Mouse (Mus musculus) CH12.LX (cell line): ENCODE results near the gene Scd2.
"Not testable (repeated sequence)": the region's sequence is repeated elsewhere in the genome, so short reads cannot be mapped to it uniquely, and the experiment has no call there.

ENCODE experiments used
- CTCF ChIP-seq, 2 experiments: IDR thresholded peaks in 1 of 2; conservative IDR thresholded peaks in 1 of 2; 2 replicates each; pipeline ENCODE4 v1.5.1; 2011 to 2012; ENCODE audit warnings: low read depth in 2 of 2, low read length in 2 of 2, improper control_type of control experiment in 1 of 2, inconsistent platforms in 1 of 2, mild to moderate bottlenecking in 1 of 2, moderate library complexity in 1 of 2
- E2F4 ChIP-seq: IDR thresholded peaks from 2 replicates; pipeline ENCODE4 v1.6.1; 2011; ENCODE audit warnings: low read depth, low read length, improper control_type of control experiment; ENCODE audit not compliant: insufficient replicate concordance
- ETS1 ChIP-seq: conservative IDR thresholded peaks from 2 replicates; pipeline ENCODE4 v1.6.1; 2012; ENCODE audit warnings: low read depth, mild to moderate bottlenecking, inconsistent platforms, low read length, improper control_type of control experiment, moderate library complexity
- MXI1 ChIP-seq: IDR thresholded peaks from 2 replicates; pipeline ENCODE4 v1.6.1; 2011; ENCODE audit warnings: mild to moderate bottlenecking, low read depth, low read length, improper control_type of control experiment
- POLR2A ChIP-seq: IDR thresholded peaks from 2 replicates; pipeline ENCODE4 v1.6.1; 2011; ENCODE audit warnings: low read depth, mild to moderate bottlenecking, improper control_type of control experiment, low read length
- POLR2AphosphoS2 ChIP-seq: IDR thresholded peaks from 2 replicates; pipeline ENCODE4 v1.6.1; 2011; ENCODE audit warnings: low read depth, low read length, improper control_type of control experiment
- SMC3 ChIP-seq: IDR thresholded peaks from 2 replicates; pipeline ENCODE4 v1.6.1; 2011; ENCODE audit warnings: low read depth, low read length, improper control_type of control experiment
- TCF12 ChIP-seq: IDR thresholded peaks from 2 replicates; pipeline ENCODE4 v1.6.1; 2014; ENCODE audit warnings: low read depth, mild to moderate bottlenecking, inconsistent platforms, low read length, improper control_type of control experiment
- ZNF384 ChIP-seq: IDR thresholded peaks from 2 replicates; pipeline ENCODE4 v1.6.1; 2012; ENCODE audit warnings: low read depth, low read length, improper control_type of control experiment, inconsistent platforms

DNA sequence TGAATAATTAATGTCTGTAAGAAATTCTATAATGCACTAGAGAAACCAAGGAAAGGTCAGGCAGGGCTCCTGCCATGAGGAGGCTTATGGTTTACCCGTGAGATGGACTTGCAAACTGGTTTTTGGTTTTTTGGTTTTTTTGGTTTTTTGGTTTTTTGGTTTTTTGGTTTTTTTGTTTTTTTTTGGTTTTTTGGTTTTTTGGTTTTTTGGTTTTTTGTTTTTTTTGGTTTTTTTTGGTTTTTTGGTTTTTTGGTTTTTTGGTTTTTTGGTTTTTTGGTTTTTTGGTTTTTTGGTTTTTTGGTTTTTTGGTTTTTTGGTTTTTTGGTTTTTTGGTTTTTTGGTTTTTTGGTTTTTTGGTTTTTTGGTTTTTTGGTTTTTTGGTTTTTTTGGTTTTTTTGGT is 37.7 kb downstream of the Scd2 start:
- TF ChIP-seq CTCF (conservative IDR thresholded peaks at IDR 0.05 in 1 of 2, IDR thresholded peaks at IDR 0.05 in 1 of 2; ENCODE audit: low read depth in 2 of 2, low read length in 2 of 2); TCF12; POLR2AphosphoS2; ETS1; POLR2A; E2F4; MXI1; ZNF384; SMC3: not testable (repeated sequence)
